Mouse (Mus musculus) cerebellum, postnatal 25 days (tissue): ENCODE results near the gene Naa40.

Experiments used
- DNase-seq, 2 experiments: peaks; one replicate each; pipeline ENCODE4 v3.0.0; 2021; ENCODE audit warnings: mixed read lengths in 2 of 2

Naa40 gene

DNA sequence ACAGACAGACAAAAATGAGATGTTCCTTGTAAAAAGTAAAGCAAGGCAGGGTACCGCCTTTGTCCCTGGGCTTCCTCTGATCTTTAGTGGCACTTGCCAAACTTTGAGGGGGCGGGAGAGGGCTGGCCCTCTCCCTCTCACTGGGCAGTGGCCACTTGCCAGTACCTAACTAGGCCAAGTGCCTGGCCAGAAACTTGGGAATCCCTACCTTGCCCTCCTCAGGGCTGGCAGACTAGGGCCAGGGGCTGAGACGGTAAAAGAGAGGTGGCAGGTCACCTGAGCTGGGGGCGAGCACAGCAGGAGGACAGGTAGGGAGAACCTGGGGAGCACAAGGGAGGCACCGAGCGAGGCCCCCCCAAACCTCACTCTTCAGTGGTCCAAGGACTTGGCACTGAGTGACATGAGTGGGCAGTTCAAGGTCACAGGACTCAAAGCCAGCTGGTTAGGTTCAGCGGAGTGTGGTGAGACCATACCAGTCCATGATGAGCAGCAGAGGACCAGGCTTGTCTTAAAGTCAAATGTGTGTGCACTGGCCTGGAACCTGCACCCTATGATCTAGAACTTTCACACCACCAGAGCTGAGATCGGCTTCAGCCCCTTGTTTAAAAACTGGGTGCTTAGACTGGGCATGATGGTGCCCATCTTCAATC is 60.1 kb downstream of the Naa40 start:
- peak; percentile 66 to 74 for DNase-seq

DNA sequence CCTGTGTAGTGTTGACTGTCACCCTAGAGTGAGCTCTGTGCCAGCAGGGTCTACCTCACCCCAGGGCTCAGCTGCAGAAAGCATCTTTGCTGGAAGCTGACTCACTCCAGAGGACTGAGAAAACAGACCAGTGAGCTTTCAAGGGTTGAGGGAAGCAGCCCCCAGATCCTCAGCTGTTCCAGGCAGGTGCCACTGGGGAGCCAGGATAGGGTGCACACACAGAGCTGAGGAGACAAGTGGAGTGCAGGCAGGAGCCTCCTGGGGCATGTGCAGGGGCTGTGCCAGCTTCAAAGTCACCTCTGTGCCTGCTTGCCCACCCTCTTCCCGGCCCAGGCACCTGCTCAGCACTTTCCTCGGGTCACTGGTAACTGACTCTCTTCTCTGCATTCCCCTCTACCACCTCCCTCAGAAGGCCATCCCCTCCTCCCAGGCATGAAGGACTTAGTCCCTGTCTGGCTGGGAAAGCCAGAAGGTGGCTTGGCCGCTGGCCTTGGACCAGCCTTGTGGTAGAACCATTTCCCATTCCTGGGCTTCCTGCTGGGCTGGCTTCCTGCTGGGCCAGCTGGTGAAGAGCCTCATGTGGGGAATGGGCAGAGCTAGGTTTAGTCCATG is 62.0 kb downstream of the Naa40 start:
- DNase-seq: peak; percentile 75 to 84

DNA sequence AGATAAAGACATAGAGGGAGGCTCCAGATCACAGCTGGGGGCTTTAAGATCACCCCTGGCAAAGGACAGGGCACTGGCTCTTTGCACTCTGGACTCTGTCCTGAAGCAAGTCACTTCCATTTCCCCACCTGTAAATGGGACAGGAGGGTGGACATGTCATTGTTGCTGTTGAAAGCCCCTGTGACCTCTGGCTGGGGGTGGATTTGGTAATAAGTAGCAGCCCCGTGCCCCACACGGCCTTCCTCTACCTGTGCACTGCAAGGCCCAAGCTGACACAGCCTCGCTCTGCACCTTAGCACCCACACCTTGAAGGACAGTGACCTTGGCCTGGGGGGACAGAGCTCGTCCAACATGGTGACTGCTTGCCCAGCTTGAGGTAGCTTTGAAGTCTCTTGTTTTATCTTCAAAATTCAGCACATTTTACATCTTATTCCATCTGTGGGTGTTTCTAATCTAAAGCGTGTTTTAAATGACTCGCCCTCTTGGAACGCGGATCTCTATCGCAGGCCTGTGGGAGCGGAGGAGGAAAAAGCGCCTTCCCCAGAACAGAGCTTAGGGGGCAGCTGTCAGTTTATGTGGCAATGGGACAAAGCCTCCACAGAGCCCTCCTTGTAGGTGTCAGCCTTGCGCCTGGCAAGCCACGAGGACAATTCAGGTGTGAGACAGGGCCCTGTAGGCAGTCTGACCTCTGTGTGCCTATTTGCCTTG is 63.0 kb downstream of the Naa40 start:
- DNase-seq: no peak

DNA sequence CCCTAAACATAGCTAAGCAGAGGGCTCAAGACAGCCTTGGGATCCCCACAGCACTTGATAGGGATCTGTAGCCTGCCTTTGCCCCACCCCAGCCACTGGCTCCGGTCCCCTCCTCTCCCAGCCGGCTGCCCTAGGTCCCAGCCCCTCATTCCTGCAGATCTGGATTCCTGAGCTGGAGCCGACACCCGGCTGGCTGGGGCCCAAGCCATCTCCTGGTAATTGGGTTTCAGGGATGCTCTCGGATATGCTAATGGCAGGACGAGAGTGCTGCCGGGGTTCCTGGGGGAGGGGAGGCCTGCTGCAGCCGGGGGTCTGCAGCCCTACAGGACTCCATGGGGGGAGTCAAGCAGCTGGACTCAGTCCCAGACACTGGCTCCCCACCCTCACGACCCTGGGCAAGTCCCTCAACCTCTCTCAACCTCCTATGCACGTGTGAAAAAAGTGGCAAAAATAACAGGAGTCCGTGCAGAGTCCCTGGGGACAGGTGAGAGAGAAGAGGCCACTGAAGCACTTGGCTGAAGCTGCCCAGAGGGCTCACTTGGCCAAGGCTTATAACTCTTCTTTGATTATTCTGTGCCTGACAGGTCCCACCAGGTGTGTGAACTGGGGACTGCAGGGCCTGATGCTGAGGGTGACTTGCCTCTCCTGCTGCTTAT is 64.8 kb downstream of the Naa40 start:
- DNase-seq: peak; percentile 42 to 61
